Mouse (Mus musculus) kidney, postnatal 14 days (tissue): ENCODE measurements around the gene C3.

ENCODE experiments used
- DNase-seq: peaks from one replicate; pipeline ENCODE4 v3.0.0; 2022; ENCODE audit warnings: mixed read lengths

The C3 gene

DNA sequence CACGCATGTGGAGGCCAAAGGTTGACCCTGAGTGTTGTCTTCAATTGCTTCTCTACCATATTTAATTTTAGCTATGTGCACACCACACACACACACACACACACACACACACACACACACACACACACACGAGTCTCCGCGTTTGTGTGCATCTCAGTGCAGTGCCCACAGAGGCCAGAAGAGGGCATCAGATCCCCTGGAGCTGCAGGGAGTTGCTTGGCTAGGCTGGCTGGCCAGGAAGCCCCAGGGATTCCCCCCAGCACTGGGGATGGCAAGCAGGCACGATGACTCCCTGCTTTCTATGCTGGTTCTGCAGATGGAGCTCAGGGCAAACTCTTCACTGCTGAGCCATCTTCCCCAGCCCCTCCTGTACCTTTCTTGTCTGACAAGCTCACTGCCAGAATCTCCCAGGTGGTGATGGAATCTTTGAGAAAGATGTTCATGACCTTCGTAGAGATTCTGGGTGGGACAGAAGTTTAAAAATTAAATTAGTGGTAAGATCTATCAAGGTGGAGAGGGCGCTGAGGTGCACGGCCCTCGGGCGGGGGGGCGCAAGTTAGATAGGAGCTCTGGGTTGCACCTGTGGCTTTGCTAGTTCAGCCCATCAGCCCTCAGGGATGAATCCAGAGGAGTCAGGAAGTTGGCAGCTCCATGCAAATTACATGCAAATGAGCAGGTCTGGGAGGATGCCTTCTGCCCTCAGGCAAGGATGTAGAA lies 8.6 kb downstream of the C3 start:
- DNase-seq = peak; percentile 80

DNA sequence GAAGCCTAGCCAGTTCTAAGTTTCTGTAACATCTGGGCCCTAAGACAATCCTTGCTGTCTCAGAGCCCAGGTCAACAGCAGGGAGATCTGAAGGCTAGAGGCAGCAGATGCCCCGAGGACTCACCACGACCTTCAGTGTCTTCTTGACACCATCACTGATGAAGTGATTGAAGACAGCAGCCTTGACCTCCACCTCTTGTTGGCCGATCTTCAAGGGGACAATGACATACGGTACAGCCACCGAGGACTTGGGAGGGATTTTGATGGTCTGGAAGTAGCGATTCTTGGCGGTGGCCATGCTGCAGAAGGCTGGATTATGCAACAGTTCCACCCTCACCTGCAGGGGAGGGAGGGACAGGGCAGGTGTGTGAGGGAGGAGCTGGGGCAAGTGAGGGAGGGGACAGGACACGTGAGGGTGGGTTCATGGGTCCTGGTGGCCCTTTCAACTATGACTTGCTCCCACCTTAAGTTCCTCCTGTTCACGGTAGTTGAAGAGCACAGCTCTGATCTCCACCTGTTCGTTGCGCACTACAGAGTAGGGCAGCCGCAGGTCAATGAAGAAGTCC lies 9.5 kb downstream of the C3 start:
- DNase-seq = no peak

DNA sequence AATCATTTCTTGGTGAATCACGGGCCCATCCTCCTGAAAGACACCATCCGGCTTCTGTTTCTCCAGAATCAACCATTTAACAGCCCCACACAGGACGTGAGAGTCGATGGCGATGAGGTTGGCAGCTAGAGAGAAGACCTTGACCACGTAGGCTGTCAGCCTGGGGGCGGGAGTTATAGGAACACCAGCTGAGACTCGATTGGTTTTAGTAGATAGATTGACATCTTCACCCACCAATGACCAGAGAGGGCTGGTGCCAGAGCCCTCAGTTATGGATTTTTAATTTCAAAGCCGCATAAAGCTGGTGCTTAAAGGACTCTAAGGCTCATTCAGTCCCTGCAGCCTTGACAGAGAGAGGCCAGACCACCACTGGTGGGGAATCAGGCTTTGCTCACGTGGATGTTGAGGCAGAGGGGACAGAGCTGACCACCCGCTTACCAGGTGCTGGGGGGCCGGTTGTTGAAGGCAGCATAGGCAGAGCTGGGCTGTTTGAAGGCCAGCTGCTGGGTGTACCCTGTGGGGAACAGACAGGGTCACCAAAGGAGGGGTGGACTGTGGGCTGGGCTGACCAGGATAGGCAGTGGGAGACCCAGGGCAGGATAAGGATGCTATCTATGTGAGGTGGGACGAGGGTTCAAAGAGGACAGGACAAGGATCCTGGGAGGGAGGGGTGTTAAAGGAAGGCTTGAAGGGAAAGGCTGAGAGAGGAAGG lies 13.1 kb downstream of the C3 start:
- DNase-seq = peak; percentile 30

DNA sequence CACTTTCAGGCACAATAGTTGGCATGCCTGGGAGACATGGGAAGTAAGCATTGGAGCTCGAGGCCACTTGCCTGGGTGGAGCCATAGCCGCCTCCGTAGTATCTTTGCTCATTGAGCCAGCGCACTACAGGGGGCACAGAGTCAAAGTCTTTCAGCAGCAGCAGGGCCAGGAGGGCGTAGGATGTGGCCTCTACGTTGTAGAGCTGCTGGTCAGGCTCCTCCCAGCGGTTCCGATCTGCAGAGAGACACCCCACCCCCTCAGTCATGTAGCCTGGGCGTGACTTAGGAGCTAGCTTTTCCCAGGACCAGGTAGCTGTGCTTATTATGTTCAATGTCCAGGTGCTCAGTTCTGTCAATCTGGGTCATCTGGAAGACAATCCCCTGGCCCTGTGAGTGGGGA lies 16.4 kb downstream of the C3 start:
- DNase-seq = no peak

DNA sequence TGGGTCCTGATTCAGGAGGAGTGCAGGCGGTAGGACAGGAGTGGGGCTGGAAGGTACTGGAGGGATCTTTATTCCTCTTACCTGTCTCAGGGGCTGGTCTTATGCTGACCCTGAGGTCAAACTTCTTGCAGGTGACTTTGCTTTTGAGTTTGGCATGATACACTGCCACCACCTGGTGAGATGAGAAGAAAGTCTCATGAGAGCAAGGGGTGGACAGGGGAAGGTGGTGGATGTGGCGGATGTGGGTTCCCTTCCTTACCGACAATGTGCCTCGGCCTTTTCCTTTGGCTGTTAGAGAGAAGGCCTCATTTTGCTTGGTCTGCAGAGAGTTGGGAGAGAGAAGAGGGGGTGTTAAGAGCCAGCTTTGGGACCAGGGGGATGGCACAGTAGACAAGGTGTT lies 18.6 kb downstream of the C3 start:
- no peak for DNase-seq

DNA sequence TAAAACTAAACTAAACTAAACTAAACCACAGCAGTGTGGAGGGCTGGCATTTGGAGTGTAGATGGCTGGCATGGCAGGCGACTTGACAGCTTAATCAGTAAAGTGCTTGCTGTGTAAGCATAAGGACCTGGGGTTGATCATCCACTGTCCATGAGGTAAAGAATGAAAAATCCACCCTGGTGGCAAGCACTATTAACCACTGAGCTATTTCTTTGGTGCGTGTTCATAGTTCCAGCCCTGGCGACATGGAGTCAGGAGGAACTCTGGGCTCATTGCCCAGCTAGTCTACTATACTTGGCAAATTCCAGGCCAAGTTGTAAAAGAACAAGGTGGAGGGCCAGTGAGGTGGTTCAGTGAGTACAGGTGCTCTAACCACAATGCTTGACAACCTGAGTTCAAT lies 20.0 kb downstream of the C3 start:
- DNase-seq = peak; percentile 61

DNA sequence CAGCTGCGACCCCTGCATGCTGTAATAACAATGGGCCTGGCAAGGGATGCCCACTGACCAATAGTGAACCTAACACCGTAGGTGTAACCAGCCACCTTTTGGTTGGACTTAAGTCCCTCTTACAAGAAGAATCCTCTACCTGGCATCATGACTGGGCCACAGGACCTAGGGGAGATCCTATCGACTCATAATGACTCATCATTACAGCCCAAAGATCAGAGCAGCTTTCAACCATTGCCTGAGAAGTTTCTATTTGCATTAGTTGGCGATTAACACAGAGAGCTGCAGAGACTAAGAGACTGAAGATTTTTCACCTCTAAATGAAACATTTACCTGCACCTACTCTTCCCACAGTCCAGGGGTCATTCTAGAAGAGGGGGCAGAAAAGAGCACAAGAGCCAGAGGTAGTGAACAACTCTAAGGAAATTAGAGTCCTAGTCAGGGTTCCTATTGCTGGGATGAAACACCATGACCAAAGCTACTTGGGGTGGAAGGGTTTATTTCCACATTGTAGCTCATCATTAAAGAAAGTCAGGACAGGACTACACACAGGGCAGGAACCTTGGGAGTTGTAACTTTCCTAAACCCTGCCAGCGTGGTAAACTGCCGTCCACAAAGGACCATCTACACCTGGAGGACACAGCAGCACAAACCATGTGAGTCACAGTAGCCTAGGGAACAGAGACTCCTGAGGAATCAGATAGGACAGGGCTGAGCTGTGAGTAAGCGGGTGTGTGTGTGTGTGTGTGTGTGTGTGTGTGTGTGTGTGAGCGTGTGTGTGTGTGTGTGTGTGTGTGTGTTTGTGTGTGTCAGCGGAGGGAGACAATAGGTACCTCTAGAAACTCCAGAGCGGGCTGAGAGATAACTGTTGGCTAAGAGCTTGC lies 25.9 kb downstream of the C3 start:
- DNase-seq = no peak

DNA sequence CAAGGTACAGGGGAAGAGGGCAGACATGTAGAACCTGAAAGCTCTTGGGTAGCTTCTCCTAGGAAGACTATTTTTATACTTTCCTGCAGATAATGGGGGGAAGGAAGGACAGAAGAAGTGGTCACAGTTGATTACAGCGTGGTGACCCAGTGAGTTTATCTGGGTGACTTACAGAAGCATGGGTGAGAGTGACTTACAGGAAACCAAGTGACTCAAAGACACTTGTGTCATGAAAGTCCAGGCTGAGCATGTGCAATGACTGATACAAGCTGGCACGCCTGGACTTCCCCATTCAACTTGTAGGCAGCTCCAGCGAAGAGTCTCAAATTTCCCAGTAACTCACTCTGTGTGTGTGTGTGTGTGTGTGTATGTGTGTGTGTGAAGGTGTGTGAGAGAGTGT lies 29.7 kb downstream of the C3 start:
- DNase-seq = no peak

DNA sequence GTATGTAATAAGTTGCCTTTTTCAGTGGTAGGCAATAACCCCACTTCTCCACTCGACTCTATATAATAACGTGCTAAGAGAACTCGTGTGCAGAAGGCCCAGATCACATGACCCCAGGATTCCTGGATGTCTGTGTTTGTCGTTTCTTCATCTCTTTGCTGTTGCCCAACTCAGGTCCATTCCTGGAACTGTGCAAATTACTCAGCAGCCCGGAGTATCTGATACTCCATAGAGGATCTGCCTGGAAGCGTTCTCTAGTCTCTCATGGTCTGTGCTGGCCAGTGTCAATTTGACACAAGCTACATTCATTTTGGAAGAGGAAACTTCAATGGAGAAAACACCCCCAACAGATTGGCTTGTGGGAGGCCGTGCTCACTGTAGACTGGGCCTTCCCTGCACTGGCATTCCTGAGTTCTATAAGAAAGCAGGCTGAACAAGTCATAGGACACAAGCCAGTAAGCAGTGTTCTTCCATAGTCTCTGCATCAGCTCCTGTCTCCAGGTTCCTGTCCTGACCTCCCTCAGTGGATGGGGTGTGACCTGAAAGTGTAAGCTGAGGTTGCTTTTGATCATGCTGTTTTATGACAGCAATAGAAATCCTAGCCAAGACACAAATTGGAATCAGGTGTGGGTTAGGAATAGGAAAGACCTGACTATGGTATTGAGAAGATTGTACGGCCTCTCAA lies 32.5 kb downstream of the C3 start:
- no peak for DNase-seq

DNA sequence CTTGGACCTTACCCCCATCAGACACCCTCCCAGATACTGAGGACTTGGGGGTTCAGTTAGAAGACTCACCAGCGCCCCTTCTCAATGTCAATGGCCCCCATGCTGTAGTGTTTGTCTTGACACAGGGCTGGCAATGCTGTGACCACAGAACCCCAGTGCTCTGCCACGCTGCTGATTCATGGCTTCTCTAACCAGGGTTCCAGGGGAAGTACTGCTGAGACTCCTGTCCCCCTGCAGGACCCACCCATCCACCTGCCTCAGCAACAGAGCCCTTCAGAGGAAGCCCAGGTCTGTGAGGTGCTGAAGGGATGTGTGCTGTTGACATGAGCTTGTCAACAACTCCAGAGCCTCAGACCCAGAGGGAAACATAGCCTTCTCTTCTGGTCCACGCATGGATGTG lies 33.2 kb downstream of the C3 start:
- DNase-seq = no peak

DNA sequence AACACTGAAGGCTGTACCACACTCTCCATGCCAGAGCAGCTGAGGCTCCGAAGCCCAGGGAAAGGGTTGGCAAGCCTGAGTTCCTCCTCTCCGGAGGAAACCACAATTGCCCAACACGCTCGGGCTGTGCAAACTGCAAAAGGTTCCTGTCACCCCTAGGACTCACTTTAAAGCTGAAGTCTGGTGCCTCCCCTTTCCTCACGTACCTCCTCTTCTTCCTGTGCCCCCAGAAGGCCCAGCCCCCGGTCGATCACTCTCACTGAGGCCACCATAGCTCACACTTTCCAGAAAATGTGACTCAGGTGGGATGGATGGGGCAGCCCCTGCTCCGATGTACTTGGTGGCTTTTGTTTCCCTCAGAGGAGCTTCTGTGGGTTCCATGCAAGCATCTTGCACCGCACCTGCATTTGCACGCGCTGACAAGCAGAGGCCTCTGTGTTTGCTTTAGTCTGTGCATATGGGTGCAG lies 33.9 kb downstream of the C3 start, which contains the start of gene Tnfsf14:
TSS of gene Tnfsf14 (minus strand) at position 137 of the 467 bp plus-strand sequence.
- DNase-seq = no peak

DNA sequence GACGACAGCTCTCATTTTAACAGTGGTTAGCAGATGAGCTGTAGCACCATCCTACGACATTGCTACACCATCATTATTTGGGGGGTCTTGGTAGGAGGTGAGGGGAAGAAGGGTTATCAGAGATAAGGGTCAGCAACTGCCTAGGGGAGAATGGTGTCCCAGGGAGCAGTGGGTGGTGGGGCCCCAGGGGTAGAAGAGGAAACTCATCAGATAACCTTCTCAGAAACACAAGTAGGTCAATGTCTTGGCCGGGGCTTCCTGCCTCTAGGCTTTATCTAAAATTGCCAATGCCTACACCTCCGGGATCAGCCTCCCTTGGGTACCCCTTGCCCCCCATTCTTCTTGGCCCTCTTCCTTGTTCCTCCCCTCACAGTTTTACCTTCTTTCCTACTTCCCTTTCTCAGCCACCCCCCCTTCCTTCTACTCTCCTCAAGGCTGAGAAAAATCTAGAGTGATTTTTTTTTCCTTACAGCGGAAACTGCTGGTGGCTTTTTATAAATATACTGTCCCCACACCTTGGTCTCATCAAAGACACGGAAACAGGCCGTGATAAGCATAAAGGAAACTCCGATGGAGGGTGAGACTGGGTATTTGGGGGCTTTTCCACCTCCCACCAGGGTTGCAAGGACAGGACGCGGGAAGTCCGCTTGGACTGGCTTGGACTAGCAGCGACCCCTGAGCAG lies 39.3 kb downstream of the C3 start:
- DNase-seq = no peak

DNA sequence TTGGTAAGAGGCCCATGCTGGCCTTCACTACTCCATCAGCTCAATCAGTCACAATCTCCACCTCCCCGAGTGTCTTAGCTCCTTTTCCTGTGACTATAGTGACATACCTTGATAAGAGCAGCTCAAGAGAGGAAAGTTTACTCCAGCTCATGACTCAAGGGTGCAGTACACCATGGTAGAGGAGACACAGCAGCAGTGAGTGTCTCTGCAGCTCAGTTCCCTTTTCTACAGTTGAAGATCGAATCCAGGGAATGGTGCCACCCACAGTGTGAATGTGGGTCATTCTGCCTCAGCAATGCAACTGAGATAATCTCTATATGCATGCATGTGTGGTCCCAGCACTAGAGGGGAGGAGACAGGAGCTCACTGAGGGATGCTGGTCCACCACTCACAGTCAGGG lies 42.3 kb downstream of the C3 start:
- no peak for DNase-seq

DNA sequence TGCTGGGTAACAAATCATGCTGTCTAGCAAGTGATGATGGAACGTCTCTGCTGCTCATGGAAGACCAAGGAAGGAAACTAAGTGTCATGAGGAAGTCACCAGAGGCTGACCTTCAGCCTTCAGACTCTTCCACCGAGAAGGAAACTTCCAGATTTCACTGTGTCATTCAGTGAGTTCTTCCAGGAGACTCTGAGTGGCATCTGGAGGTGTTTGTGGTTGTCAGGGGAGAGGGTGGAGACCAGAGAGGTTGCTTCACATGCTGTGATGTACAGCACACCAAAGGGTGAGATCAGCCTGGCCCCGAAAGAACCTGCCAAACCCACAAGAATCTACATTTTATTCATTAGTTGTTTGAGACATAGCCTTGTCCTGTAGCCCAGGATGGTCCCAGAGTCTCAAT lies 45.1 kb downstream of the C3 start:
- DNase-seq = no peak

DNA sequence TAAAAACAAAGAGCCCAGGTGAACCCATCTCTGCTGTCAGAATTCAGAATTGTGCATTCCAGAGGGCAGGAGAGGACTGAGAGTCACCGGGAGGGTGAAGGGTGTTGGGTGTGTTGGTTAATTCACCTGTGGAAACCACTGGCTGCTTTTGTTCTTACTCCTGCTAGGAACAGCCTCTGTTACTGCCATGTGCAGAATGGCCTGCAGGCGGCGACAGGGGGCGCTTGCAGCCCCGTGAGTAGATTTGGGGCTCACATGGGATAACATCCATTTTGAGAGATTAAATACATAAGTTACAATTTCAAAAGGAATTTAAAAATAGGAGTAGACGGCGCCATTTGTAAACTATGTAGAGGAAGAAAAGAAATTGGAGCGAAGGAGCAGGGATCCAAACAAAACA lies 47.6 kb downstream of the C3 start:
- no peak for DNase-seq

DNA sequence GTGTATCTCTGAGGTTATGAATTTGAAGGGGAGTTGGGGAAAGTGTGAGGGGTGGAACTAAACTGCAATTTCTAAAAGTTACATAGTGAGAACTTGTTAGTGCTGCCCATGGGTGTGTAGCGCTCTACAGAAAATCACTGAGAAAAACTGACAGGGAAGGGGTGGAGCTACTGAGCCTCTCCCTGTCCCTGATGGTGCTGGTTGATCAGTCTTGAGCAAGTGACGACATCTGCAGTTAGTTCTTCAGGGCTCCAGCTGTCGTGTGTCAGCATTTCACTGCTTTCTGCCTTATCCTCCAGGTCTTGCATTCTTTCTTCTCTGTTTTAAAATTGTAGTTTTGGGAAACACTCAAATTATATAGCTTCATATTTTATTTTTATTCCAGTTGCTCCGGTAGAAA lies 54.6 kb downstream of the C3 start:
- DNase-seq = no peak

DNA sequence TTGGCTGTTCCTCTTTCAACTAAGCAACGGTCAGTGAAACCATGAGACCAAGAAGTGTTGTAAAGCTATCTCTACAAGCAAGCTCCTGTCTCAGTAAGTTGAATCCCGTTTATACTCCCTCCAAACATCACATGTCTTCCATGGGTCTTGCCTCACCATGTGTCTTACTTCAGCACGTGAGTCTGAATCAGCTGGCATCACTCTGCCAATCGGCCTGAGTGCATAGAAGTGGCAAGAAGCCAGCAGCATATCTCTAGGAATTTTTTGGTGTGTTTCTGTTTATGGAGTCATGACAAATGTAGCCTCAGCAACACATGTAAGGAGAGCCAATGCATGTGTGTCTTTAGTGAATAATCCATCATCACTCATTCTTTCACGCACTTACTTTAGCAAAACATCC lies 55.6 kb downstream of the C3 start:
- no peak for DNase-seq

DNA sequence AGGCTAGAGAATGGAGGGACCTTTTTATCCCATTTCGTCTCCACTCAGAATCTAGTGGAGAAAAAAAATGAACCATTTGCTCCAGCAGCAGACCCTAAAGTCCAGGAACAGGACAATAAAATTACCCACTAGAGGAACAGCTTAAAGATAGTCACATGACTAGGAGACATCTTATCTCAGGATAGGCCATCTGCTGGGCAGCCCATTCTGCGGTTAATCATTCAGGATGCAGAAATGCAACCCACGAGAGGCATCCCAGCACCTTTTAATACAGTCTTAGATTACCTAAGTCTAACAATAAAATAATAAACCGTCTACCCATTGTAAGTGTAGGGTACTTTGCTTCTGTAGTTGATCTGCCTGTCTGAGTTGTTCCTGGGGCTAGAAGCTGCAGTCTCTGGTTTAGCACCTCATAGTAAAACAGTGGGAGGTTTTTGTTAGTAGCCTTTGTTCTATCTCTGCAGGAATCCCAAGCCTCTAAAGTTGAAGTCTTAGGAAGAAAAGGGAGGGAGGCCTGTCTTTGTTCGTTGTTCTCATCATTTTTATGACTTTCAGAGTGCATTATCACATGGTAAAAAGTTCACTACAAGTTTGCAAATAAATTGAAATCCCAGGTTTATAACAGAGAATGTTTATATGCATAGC lies 57.2 kb downstream of the C3 start:
- no peak for DNase-seq

DNA sequence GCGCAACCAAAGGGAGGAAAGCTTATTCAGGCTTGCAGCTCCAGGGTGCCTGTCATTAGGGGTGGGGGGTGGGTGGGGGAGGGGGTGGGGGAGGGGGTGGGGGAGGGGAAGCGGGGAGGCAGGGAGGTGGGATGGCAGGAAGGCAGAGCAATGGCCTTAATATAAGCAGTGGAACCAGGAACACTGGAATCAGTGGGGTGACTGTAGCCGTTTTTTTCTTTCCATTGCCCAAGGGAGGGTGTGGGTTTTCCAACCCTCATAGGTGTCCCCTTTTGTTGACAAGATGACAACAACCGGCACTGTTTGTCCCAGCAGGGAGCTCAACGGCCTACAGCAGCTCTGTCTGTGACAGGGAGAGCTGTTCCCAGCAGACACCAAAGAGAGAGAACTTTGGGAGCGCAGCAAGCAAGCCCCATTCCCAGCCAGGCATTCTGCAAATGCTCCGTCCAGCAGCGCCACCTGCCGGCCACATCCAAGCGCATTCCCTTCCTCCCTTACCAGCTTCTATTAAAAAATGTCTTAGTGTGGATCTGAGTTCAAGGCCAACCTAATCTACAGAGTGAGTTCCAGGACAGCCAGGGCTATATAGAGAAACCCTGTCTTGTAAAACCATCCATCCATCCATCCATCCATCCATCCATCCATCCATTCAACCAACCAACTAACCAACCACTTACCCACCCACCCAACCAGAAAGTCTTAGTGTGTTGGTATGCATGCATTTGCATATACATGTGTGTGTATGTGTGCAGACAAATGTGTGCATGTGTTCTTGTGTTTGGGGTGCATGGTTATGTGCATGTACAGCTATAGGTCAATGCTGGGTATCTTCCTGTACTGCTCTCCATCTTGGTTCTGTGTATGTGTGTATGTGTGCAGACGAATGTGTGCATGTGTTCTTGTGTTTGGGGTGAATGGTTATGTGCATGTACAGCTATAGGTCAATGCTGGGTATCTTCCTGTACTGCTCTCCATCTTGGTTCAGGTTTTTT lies 60.8 kb downstream of the C3 start:
- DNase-seq = peak; percentile 87
